In genomic region chr16:94572422-94572821, GRCm38 (mm10) we compare ENCODE assay signal across 8 mouse cellular contexts. TPM values are rescaled to one million over a fixed set of nuclear protein-coding genes. Genes with fewer than 3 reads are reported as not detected.
DNase-seq lines count a peak whose midpoint lies in the region; ATAC-seq lines count a peak whose summit lies in the region.

No protein-coding gene starts in this region.

- no peak for ATAC-seq in lung, embryonic 15.5 days (ENCODE audit: borderline replicate concordance, extremely low read depth, low FRiP score, low TSS enrichment)
- ATAC-seq in forebrain, embryonic 11.5 days (replicated peaks; ENCODE audit: low FRiP score), result no peak
- no peak for ATAC-seq in limb, embryonic 12.5 days (ENCODE audit: insufficient number of reproducible peaks, insufficient read depth, low FRiP score, low TSS enrichment, low read depth)
- ATAC-seq in neural tube, embryonic 15.5 days (ENCODE audit: low FRiP score), result no peak

- H3K4me1 ChIP-seq in lung, embryonic 15.5 days, result peaks cover 54% of the 10 kb centered on the region
- H3K4me1 ChIP-seq in forebrain, embryonic 11.5 days (replicated peaks; ENCODE audit: control insufficient read depth, insufficient read depth, low read length), result peaks cover 13% of the 10 kb centered on the region
- peaks cover 48% of the 10 kb centered on the region for H3K4me1 ChIP-seq in limb, embryonic 12.5 days (replicated peaks)
- peaks cover 57% of the 10 kb centered on the region for H3K4me1 ChIP-seq in neural tube, embryonic 15.5 days

- H3K9me3 ChIP-seq in lung, embryonic 15.5 days, result no peaks in the 10 kb centered on the region
- no peaks in the 10 kb centered on the region for H3K9me3 ChIP-seq in forebrain, embryonic 11.5 days (ENCODE audit: control insufficient read depth, low read length)
- no peaks in the 10 kb centered on the region for H3K9me3 ChIP-seq in limb, embryonic 12.5 days
- no peaks in the 10 kb centered on the region for H3K9me3 ChIP-seq in neural tube, embryonic 15.5 days (replicated peaks)

- H3K4me2 ChIP-seq in lung, embryonic 15.5 days, result peak overlapping the region; percentile 31
- peak overlapping the region; percentile 21; the same call in 1 of the 2 replicates for H3K4me2 ChIP-seq in forebrain, embryonic 11.5 days (ENCODE audit: low read depth, low read length, severe bottlenecking)
- peak overlapping the region; percentile 31 for H3K4me2 ChIP-seq in limb, embryonic 12.5 days
- peak overlapping the region; percentile 40 for H3K4me2 ChIP-seq in neural tube, embryonic 15.5 days

- H3K27me3 ChIP-seq in lung, embryonic 15.5 days, result no peaks in the 10 kb centered on the region
- no peaks in the 10 kb centered on the region for H3K27me3 ChIP-seq in forebrain, embryonic 11.5 days (ENCODE audit: control insufficient read depth, insufficient read depth, low read length)
- no peaks in the 10 kb centered on the region for H3K27me3 ChIP-seq in limb, embryonic 12.5 days
- no peaks in the 10 kb centered on the region for H3K27me3 ChIP-seq in neural tube, embryonic 15.5 days (replicated peaks)

- no peak for DNase-seq in lung, postnatal 4 days
- no peak for DNase-seq in forebrain, embryonic 11.5 days (ENCODE audit: low spot score)
- no peak for DNase-seq in right cerebral cortex, adult 2 months (ENCODE audit: low spot score in 2 of 2)
- no peak for DNase-seq in cerebellum, postnatal 14 days
- no peak for DNase-seq in embryo, embryonic 10 days (ENCODE audit: low spot score)

- no peak overlapping the region for H3K27ac ChIP-seq in lung, embryonic 15.5 days
- no peak overlapping the region for H3K27ac ChIP-seq in forebrain, embryonic 11.5 days (ENCODE audit: low read depth, low read length)
- no peak overlapping the region for H3K27ac ChIP-seq in limb, embryonic 12.5 days
- no peak overlapping the region for H3K27ac ChIP-seq in neural tube, embryonic 15.5 days (replicated peaks)

- no peaks in the 10 kb centered on the region for H3K36me3 ChIP-seq in lung, embryonic 15.5 days
- H3K36me3 ChIP-seq in forebrain, embryonic 11.5 days (ENCODE audit: control insufficient read depth, insufficient read depth, low read length), result no peaks in the 10 kb centered on the region
- H3K36me3 ChIP-seq in limb, embryonic 12.5 days, result no peaks in the 10 kb centered on the region
- no peaks in the 10 kb centered on the region for H3K36me3 ChIP-seq in neural tube, embryonic 15.5 days

- H3K9ac ChIP-seq in lung, embryonic 15.5 days, result no peak overlapping the region
- no peak overlapping the region for H3K9ac ChIP-seq in forebrain, embryonic 11.5 days (ENCODE audit: low read length)
- no peak overlapping the region for H3K9ac ChIP-seq in limb, embryonic 12.5 days (replicated peaks)
- H3K9ac ChIP-seq in neural tube, embryonic 15.5 days (replicated peaks), result peak overlapping the region; percentile 32; the same call in 1 of the 2 replicates

- no peak overlapping the region for H3K4me3 ChIP-seq in lung, embryonic 15.5 days
- H3K4me3 ChIP-seq in forebrain, embryonic 11.5 days (ENCODE audit: low read depth, low read length), result 0 out of 2 replicates have a peak overlapping the region, but pooled peaks have one; percentile 8
- no peak overlapping the region for H3K4me3 ChIP-seq in limb, embryonic 12.5 days (replicated peaks)
- peak overlapping the region; percentile 16 for H3K4me3 ChIP-seq in neural tube, embryonic 15.5 days (replicated peaks)

- WGBS in lung, embryonic 15.5 days, result 29% methylated on average over 2 of the region's 2 CpGs
- 53% methylated on average over 2 of the region's 2 CpGs for WGBS in forebrain, embryonic 11.5 days
- WGBS in limb, embryonic 12.5 days, result 58% methylated on average over 2 of the region's 2 CpGs
- 57% methylated on average over 2 of the region's 2 CpGs for WGBS in neural tube, embryonic 15.5 days

RNA-seq across cellular contexts. Expression of gene Dyrk1a, which starts 2.6 kb away (rescaled TPM):
- 7.8 and 8.0 TPM in 2 replicates for polyA plus RNA-seq in lung, embryonic 15.5 days (2015; fragmentation: Nextera tagmentation; extraction: Ambion mirVana)
- polyA plus RNA-seq in forebrain, embryonic 11.5 days (2014; fragmentation: Nextera tagmentation; extraction: Ambion mirVana), result 12.0 and 13.5 TPM in 2 replicates
- polyA plus RNA-seq in limb, embryonic 12.5 days (2016; fragmentation: Nextera tagmentation; extraction: Ambion mirVana), result 9.8 and 11.6 TPM in 2 replicates
- polyA plus RNA-seq in neural tube, embryonic 15.5 days (2015; fragmentation: Nextera tagmentation; extraction: Ambion mirVana), result 8.9 and 9.5 TPM in 2 replicates

RNA-seq across cellular contexts. Expression of gene Vps26c, which starts 45.8 kb away (rescaled TPM):
- 59.6 and 65.2 TPM in 2 replicates for polyA plus RNA-seq in lung, embryonic 15.5 days (2015; fragmentation: Nextera tagmentation; extraction: Ambion mirVana)
- polyA plus RNA-seq in forebrain, embryonic 11.5 days (2014; fragmentation: Nextera tagmentation; extraction: Ambion mirVana), result 51.3 and 59.6 TPM in 2 replicates
- 52.4 and 61.7 TPM in 2 replicates for polyA plus RNA-seq in limb, embryonic 12.5 days (2016; fragmentation: Nextera tagmentation; extraction: Ambion mirVana)
- polyA plus RNA-seq in neural tube, embryonic 15.5 days (2015; fragmentation: Nextera tagmentation; extraction: Ambion mirVana), result 90.0 and 93.4 TPM in 2 replicates

Comparison
In these comparisons a context has a peak if more than half of its experiments do, and no peak if none do; other contexts are left out.
1. H3K4me3 ChIP-seq: peak in forebrain, embryonic 11.5 days (single experiment) and neural tube, embryonic 15.5 days (single experiment); none in lung, embryonic 15.5 days (single experiment) and limb, embryonic 12.5 days (single experiment).
2. Peak in every context shown above with its lines, with median percentiles within 50 percentile points of each other: H3K4me2 ChIP-seq.